Mouse (Mus musculus): ENCODE results near the gene Zfp296. TPM values are rescaled to one million over a fixed set of nuclear protein-coding genes. Genes with fewer than 3 reads are reported as not detected.

Zfp296 gene
- polyA plus RNA-seq, 1 experiment from 2014 or later: 0.32 TPM

DNA sequence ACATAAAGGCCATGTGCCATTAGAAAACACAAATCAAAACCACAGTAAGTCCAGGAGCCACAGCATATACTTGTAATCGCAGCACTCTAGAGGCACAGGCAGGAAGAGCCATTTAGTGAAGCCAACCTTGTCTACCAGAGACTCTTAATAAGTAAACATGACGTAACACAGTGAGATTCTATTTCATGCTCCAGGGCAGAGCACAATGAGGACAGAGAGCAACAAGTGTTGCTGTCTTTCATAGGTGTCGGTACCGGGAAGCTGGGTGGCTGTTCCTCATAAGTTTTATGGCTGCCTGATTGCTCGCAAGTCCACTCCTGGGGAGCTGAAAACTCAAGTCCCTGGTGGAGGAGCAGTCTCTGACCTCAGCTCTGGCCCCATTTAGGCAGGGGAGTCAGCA is 25.5 kb upstream of the Zfp296 start:
- Histone ChIP-seq H3K9ac (no peak overlapping the region), H3K4me2 (no peak overlapping the region), H3K4me1 (replicated peaks) (peaks cover 46% of the 10 kb centered on the region), H3K4me3 (no peak overlapping the region), H3K9me3 (replicated peaks) (no peaks in the 10 kb centered on the region), H3K27ac (ENCODE audit: poor library complexity, severe bottlenecking) (no peak overlapping the region), H3K27me3 (replicated peaks) (no peaks in the 10 kb centered on the region), H3K36me3 (peaks cover 22% of the 10 kb centered on the region)
- ATAC-seq (ENCODE audit: insufficient number of reproducible peaks, low FRiP score): no peak
- 88% methylated on average over 5 of the region's 5 CpGs for WGBS

DNA sequence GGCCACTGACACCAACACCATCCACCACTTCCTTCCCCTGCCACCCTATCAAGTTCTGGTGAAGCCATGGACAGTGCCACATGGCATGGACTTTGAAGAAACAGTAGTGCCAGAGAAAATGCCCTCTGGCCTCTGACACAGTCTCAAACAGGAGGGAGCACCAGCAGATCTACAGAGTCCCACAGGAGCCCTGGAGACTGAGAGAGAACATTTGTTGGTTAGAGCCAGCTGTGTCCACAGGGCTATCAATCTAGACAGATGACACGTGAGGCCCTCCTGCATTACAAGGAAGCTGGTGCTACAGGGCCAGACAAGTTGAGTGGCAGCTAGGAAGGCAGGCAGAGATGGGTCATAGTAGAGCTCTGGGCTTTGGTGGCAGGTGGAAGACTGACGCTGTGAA is 24.6 kb upstream of the Zfp296 start:
- 41% methylated on average over 2 of the region's 2 CpGs for WGBS
- H3K9me3 ChIP-seq (replicated peaks): no peaks in the 10 kb centered on the region
- H3K27ac ChIP-seq (ENCODE audit: poor library complexity, severe bottlenecking): no peak overlapping the region
- H3K4me2 ChIP-seq: no peak overlapping the region
- peaks cover 22% of the 10 kb centered on the region for H3K36me3 ChIP-seq
- H3K4me1 ChIP-seq (replicated peaks): peaks cover 49% of the 10 kb centered on the region
- no peaks in the 10 kb centered on the region for H3K27me3 ChIP-seq (replicated peaks)
- no peak overlapping the region for H3K9ac ChIP-seq
- ATAC-seq (ENCODE audit: insufficient number of reproducible peaks, low FRiP score): no peak
- H3K4me3 ChIP-seq: no peak overlapping the region

DNA sequence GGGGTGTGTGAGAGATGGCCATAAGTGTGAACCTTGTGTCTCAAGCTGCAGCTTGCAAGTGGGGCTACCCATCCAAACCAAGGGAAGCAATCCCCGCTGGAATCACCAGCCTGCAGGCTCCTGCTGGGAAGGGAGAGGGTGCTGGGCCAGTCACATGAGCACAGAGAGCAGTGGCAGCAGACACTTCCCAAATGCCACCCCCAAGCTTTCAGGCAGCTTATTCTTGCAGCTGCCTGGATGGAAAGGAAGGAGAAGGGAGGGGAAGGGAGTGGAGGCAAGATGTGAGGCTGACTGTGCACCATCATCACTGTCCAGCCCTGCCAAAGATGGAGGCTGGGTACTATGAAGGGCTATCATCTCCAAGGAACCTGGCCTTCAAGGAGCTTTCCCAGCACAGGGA is 22.9 kb upstream of the Zfp296 start:
- Histone ChIP-seq H3K4me1 (replicated peaks) (peaks cover 56% of the 10 kb centered on the region), H3K36me3 (peaks cover 27% of the 10 kb centered on the region), H3K9me3 (replicated peaks) (no peaks in the 10 kb centered on the region), H3K27me3 (replicated peaks) (no peaks in the 10 kb centered on the region), H3K27ac (ENCODE audit: poor library complexity, severe bottlenecking) (no peak overlapping the region), H3K4me2 (no peak overlapping the region), H3K9ac (no peak overlapping the region), H3K4me3 (no peak overlapping the region)
- ATAC-seq (ENCODE audit: insufficient number of reproducible peaks, low FRiP score): no peak
- WGBS: 83% methylated on average over 1 of the region's 1 CpGs

DNA sequence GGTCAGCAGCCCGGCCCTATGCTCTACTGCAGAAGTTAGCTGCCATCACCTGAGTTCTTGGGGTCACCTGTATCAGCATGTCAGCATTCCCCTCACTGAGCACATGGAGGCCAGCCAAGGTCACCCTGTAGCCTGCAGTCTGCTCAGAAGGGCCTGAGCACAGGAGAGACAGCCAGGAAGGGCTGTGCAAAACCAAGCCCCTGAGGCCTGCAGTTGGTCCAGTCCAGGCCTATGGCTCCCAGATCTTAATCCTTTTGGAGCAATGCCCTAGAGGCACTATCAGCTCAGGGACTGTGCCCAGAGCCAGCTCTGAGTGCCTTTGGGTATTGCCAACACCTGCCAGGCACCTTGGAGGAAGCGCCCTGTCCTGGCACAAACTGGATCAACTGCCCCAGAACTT is 20.0 kb upstream of the Zfp296 start:
- no peak overlapping the region for H3K4me2 ChIP-seq
- peaks cover 27% of the 10 kb centered on the region for H3K36me3 ChIP-seq
- no peak overlapping the region for H3K4me3 ChIP-seq
- ATAC-seq (ENCODE audit: insufficient number of reproducible peaks, low FRiP score): no peak
- peak overlapping the region; percentile 44 for H3K9ac ChIP-seq
- 88% methylated on average over 2 of the region's 2 CpGs for WGBS
- peaks cover 72% of the 10 kb centered on the region for H3K4me1 ChIP-seq (replicated peaks)
- H3K27ac ChIP-seq (ENCODE audit: poor library complexity, severe bottlenecking): peak overlapping the region; percentile 22; the same call in 1 of the 2 replicates
- no peaks in the 10 kb centered on the region for H3K27me3 ChIP-seq (replicated peaks)
- no peaks in the 10 kb centered on the region for H3K9me3 ChIP-seq (replicated peaks)

DNA sequence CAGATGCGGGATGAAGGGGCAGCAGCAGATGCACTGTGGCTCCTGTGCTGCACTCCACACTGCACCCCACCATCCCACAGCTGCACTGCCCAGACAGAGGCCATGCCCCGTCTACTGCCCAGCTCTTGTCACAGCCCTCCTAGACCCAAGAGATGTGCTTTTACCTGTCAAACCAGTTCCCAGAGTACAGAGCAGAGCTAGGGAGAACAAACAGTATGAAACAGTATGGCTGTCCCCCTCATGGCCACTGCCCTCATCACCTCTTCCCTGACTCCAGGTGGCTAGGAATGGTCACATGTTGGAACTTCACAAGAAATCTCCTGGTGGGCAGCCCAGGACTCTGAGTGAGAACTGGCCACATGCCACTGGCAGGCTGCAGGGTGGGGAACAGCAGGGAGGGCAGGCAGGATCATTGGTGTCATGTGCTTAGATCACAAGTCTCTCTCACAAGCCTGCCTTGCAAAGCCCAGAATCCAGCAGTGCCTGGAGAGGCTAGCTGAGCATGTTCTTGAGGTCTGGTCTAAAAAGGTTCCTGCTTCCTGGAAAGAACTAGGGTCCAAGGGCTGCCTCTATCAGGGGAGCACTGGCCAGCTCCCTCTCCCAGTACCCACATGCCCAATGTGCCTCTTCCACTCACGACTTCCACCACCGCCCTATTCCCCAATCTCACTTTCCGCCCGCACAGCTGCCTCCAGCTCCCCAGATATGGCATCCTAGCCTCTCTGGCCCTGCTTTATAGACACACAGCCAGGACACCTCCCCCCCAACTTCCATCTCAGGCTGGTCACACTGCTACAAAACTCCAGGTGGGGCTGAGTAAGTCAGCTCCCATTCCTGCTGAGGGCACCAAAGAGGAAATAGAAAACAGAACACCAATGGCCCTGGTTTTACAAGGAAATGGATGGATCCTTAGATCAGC is 18.8 kb upstream of the Zfp296 start:
- Histone ChIP-seq H3K27me3 (replicated peaks) (no peaks in the 10 kb centered on the region), H3K4me2 (no peak overlapping the region), H3K4me3 (no peak overlapping the region), H3K4me1 (replicated peaks) (peaks cover 65% of the 10 kb centered on the region), H3K9me3 (replicated peaks) (no peaks in the 10 kb centered on the region), H3K27ac (ENCODE audit: poor library complexity, severe bottlenecking) (no peak overlapping the region), H3K36me3 (peaks cover 19% of the 10 kb centered on the region), H3K9ac (peak overlapping the region; percentile 26; the same call in 1 of the 2 replicates)
- no peak for ATAC-seq (ENCODE audit: insufficient number of reproducible peaks, low FRiP score)
- WGBS: 90% methylated on average over 6 of the region's 6 CpGs

DNA sequence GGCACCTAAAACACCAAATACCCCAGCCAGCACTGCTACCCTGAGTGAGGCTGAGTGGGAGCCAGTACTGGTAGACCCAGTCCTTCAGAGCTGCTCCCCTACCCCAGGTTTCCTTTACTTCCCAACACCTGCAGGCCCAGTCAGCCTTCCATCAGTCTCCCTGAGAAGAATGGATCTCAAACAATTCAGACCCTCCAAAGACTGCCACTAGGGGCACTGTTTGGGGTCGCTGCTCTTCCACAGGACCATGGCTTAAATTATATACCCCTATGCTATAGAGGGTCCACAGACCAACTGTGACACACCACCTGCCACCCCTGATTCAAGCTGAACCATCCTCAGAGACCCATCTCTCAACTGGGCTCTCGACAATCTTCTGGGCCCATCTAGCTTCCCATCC is 18.1 kb upstream of the Zfp296 start:
- H3K9ac ChIP-seq: peak overlapping the region; percentile 26; the same call in 1 of the 2 replicates
- no peak overlapping the region for H3K27ac ChIP-seq (ENCODE audit: poor library complexity, severe bottlenecking)
- 30% methylated on average over 2 of the region's 2 CpGs for WGBS
- H3K4me3 ChIP-seq: no peak overlapping the region
- H3K4me1 ChIP-seq (replicated peaks): peaks cover 64% of the 10 kb centered on the region
- no peaks in the 10 kb centered on the region for H3K9me3 ChIP-seq (replicated peaks)
- no peak overlapping the region for H3K4me2 ChIP-seq
- H3K27me3 ChIP-seq (replicated peaks): no peaks in the 10 kb centered on the region
- ATAC-seq (ENCODE audit: insufficient number of reproducible peaks, low FRiP score): no peak
- H3K36me3 ChIP-seq: peaks cover 17% of the 10 kb centered on the region

DNA sequence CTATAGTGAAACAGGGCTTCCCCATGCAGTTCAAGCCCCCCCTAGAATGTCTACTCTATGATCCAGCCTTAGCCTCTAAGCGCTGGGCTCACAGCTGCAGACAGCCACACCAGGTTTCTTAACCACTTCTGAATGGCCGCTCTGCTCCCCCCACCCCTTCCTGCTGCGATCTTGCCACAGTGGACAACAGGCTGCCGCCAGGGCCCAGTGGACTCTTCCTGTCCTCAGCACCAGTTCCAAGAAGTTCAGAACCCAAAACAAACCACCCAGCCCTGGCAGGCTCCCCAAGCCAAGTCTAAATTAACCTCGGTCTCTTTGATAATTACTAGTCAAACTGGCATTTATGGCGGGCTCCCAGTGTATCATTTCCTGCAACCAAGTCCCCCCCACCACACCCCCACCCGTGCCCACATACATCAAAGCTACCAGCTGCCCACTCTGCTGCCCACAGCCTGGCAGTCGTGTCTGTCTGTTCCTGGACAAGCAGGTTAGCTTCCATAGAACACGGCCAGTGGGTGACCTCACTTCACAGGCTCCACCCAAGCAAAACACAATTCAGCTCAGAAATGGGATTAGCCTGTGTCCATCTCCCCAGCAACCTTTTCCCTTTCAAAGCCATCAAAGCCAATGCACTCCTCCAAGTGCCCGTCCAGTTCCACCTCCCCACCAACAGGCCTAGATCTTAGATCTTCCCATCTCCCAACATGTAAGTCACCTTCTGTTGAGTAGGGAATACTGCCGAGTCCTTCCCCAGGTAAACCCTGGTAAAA is 16.4 kb upstream of the Zfp296 start:
- no peaks in the 10 kb centered on the region for H3K27me3 ChIP-seq (replicated peaks)
- 24% methylated on average over 11 of the region's 11 CpGs for WGBS
- H3K4me1 ChIP-seq (replicated peaks): peaks cover 56% of the 10 kb centered on the region
- peak overlapping the region; percentile 78 for H3K4me3 ChIP-seq
- no peak for ATAC-seq (ENCODE audit: insufficient number of reproducible peaks, low FRiP score)
- H3K9ac ChIP-seq: peak overlapping the region; percentile 95
- peaks cover 6% of the 10 kb centered on the region; the same call in 1 of the 2 replicates for H3K9me3 ChIP-seq (replicated peaks)
- peaks cover 30% of the 10 kb centered on the region for H3K36me3 ChIP-seq
- no peak overlapping the region for H3K27ac ChIP-seq (ENCODE audit: poor library complexity, severe bottlenecking)
- H3K4me2 ChIP-seq: peak overlapping the region; percentile 94

DNA sequence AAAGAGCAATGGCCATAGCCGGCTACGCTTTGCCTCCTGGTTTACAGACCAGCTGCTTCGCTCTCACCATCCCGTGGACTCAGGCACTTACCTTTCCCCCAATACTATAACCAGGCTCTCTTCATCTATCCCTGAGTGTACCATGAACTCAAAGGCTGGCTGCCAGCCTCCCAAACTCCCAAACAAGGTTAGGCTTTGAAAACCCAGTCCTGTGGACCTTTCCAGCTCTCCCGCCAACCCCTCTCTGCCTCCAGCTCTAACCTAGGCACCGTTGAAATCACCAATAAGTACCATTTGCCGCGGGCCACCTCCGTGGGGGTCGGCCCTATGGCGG is 15.7 kb upstream of the Zfp296 start:
- Histone ChIP-seq H3K9ac (peak overlapping the region; percentile 95), H3K4me3 (peak overlapping the region; percentile 78), H3K4me1 (replicated peaks) (peaks cover 56% of the 10 kb centered on the region), H3K4me2 (peak overlapping the region; percentile 94), H3K36me3 (peaks cover 29% of the 10 kb centered on the region), H3K27ac (ENCODE audit: poor library complexity, severe bottlenecking) (peak overlapping the region; percentile 79; the same call in 1 of the 2 replicates), H3K9me3 (replicated peaks) (peaks cover 6% of the 10 kb centered on the region; the same call in 1 of the 2 replicates), H3K27me3 (replicated peaks) (no peaks in the 10 kb centered on the region)
- 1% methylated on average over 11 of the region's 11 CpGs for WGBS
- ATAC-seq (ENCODE audit: insufficient number of reproducible peaks, low FRiP score): no peak

DNA sequence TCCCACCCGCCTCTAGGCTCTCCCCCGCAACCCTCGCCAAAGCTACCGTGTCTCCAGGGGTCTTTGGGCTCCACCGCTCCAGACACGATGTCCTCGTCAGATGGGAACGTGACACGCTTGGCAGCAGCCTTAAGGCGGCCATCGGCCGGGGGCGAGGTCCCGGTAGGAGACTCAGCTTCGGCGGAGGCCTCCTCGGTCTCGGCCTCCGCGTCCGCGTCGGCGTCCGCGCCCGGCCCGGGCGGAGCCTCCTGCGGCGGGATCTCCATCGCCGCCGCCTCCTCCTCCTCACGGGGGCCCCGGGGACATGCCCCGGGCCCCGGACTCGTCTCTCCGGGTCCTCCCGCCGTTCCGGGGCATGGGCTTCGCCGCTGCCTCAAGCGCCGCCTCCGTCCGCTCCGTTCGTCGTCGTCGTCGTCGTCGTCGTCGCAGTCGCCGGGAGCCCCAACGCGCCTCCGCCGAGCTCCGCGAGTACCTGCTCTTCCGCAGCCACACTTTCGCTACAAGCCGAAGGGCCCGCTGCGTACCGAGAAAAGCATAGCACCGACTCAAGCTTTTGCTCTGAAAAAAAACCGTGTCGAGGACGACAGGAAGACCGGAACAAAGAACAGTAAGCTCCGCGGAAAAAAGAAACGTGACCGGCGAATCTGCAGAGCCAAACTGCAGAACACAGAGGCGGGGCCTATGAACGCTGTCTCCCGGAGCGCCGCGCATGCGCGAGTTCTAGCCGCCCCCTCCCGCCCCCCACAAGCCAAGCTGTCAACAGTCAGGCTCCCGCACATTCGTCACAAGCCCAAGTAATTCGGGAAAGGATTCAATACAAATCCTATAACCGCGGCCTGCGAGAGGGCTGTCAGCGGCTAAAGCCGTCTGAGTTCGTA is 15.1 kb upstream of the Zfp296 start:
- peak overlapping the region; percentile 79 for H3K27ac ChIP-seq (ENCODE audit: poor library complexity, severe bottlenecking)
- H3K36me3 ChIP-seq: peaks cover 32% of the 10 kb centered on the region
- peaks cover 51% of the 10 kb centered on the region for H3K4me1 ChIP-seq (replicated peaks)
- peak overlapping the region; percentile 95 for H3K9ac ChIP-seq
- WGBS: under 1% methylated on average over 102 of the region's 102 CpGs
- peaks cover 6% of the 10 kb centered on the region; the same call in 1 of the 2 replicates for H3K9me3 ChIP-seq (replicated peaks)
- no peaks in the 10 kb centered on the region for H3K27me3 ChIP-seq (replicated peaks)
- H3K4me3 ChIP-seq: peak overlapping the region; percentile 78
- ATAC-seq (ENCODE audit: insufficient number of reproducible peaks, low FRiP score): peak; percentile 89
- peak overlapping the region; percentile 94 for H3K4me2 ChIP-seq

DNA sequence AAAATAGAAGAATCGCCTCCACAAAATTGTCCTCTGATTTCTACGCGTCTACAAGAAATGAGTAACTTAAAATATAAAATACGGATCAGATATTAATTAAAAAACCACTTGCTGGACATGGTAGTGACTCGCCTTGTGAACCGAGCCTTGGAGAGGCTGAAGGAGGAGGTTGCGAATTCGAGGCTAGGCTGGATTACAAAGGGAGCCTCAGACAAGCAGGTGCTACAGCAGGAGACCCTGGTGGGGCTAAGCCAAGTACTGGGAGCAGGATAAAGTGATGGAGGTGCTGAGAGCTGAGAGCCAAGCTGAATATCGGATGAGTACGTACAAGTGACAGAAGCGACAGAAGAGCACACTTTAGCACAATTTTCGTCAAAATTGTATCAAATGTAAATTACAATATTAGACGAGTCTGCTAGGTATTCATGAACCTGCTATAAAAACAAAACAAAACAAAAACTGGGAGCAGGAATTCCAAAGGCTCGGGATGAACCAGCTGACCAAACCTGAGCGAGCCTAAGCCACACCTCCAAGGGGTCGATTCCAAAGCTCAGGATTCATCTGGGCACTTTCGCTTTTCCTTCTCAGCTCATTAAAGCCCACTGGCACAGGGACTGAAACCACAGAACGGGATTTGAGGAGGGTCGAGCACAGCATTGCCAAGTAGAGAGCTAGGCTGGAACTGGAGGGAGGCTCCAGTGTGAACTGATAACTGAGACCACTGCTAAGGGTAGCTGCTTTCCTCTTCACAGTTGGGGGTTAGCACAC is 14.3 kb upstream of the Zfp296 start, which contains the start of gene Ppp1r37:
Ppp1r37 (minus strand) TSS at position 434 of the 768 bp plus-strand sequence.
- Histone ChIP-seq H3K9me3 (replicated peaks) (peaks cover 6% of the 10 kb centered on the region; the same call in 1 of the 2 replicates), H3K27me3 (replicated peaks) (no peaks in the 10 kb centered on the region), H3K4me3 (peak within 1 kb of the TSS; percentile 78), H3K9ac (peak within 1 kb of the TSS; percentile 95), H3K4me2 (peak within 1 kb of the TSS; percentile 94), H3K36me3 (peaks cover 37% of the 10 kb centered on the region), H3K4me1 (replicated peaks) (peaks cover 42% of the 10 kb centered on the region), H3K27ac (ENCODE audit: poor library complexity, severe bottlenecking) (peak within 1 kb of the TSS; percentile 79)
- peak; percentile 24; the same call in 1 of the 2 replicates for ATAC-seq (ENCODE audit: insufficient number of reproducible peaks, low FRiP score)
- 2% methylated on average over 19 of the region's 19 CpGs for WGBS

Data from heart, embryonic 12.5 days (tissue).